Mouse (Mus musculus) heart, embryonic 11.5 days (tissue): ENCODE results near the gene Epb41. TPM values are rescaled to one million over a fixed set of nuclear protein-coding genes. Genes with fewer than 3 reads are reported as not detected.

Experiments used
- ATAC-seq: fragments of 200-750 bp; cut with Nextera tagmentation; replicated peaks from 2 replicates; pipeline ENCODE4 v1.8.0; 2017; ENCODE audit warnings: moderate library complexity; ENCODE audit not compliant: insufficient number of reproducible peaks, low FRiP score, low TSS enrichment
- H3K27ac ChIP-seq: fragments of 300-500 bp; sonication (generic); 2 replicates; pipeline ENCODE4 v1.5.1; 2014; ENCODE audit warnings: mild to moderate bottlenecking, low read depth, low read length
- H3K27me3 ChIP-seq: fragments of 300-500 bp; sonication (generic); 2 replicates; pipeline ENCODE4 v1.6.1; 2014; ENCODE audit warnings: mild to moderate bottlenecking, low read length, mixed read lengths; ENCODE audit not compliant: control insufficient read depth, insufficient read depth
- H3K36me3 ChIP-seq: fragments of 300-500 bp; sonication (generic); 2 replicates; pipeline ENCODE4 v1.6.1; 2014; ENCODE audit warnings: mild to moderate bottlenecking, low read length, moderate library complexity, mixed read lengths; ENCODE audit not compliant: control insufficient read depth, insufficient read depth
- H3K4me1 ChIP-seq: fragments of 300-500 bp; sonication (generic); 2 replicates; pipeline ENCODE4 v1.6.1; 2014; ENCODE audit warnings: low read length; ENCODE audit not compliant: control insufficient read depth, insufficient read depth
- H3K4me2 ChIP-seq: fragments of 300-500 bp; sonication (generic); 2 replicates; pipeline ENCODE4 v1.6.1; 2014; ENCODE audit warnings: mild to moderate bottlenecking, moderate library complexity
- H3K4me3 ChIP-seq: fragments of 300-500 bp; sonication (generic); 2 replicates; pipeline ENCODE4 v1.5.1; 2014; ENCODE audit warnings: low read depth, low read length
- H3K9ac ChIP-seq: fragments of 300-500 bp; sonication (generic); 2 replicates; pipeline ENCODE4 v1.6.1; 2014; ENCODE audit warnings: mild to moderate bottlenecking, low read depth, low read length, moderate library complexity
- H3K9me3 ChIP-seq: fragments of 300-500 bp; sonication (generic); replicated peaks from 2 replicates; pipeline ENCODE4 v1.6.1; 2016; ENCODE audit warnings: low read length; ENCODE audit not compliant: control insufficient read depth
- WGBS: fragments of 180-500 bp; shearing (Covaris S2); extraction: QIAGEN DNeasy Blood & Tissue Kit; methylation state at CpG from one replicate; pipeline ENCODE4 v1.1.7; 2014; ENCODE audit not compliant: insufficient replicate concordance; 5-methylcytosine and 5-hydroxymethylcytosine counted together
- polyA plus RNA-seq: library from polyadenylated mRNA; unstranded; fragments of >200 nt; fragmentation: Nextera tagmentation; extraction: Ambion mirVana; gene quantifications from 2 replicates; pipeline ENCODE4 v1.2.1, GENCODE M21; 2014

Epb41 gene
- polyA plus RNA-seq, 1 experiment from 2014 or later = 73.2 TPM

DNA sequence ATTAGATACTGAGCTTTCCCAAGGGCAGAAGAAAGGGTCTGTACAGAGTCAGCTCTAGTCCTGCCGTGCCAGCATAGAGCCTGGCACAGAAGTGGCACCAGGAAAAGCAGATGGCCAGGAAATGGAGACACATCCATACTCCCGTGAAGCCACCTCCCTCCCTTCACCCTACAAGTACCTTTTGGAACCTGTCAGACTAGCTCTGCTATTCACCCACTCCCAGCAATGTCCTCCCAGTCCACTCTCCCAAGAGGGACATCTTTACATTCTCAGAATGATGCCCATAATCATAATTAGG is 7.2 kb downstream of the Epb41 start:
- Histone ChIP-seq H3K27me3 (no peaks in the 10 kb centered on the region), H3K9me3 (no peaks in the 10 kb centered on the region), H3K4me1 (peaks cover 71% of the 10 kb centered on the region), H3K36me3 (no peaks in the 10 kb centered on the region), H3K4me2 (peak overlapping the region; percentile 14), H3K9ac (0 out of 2 replicates have a peak overlapping the region, but pooled peaks have one; percentile 18), H3K4me3 (no peak overlapping the region), H3K27ac (no peak overlapping the region)
- no peak for ATAC-seq
- 72% methylated on average over 2 of the region's 2 CpGs for WGBS

DNA sequence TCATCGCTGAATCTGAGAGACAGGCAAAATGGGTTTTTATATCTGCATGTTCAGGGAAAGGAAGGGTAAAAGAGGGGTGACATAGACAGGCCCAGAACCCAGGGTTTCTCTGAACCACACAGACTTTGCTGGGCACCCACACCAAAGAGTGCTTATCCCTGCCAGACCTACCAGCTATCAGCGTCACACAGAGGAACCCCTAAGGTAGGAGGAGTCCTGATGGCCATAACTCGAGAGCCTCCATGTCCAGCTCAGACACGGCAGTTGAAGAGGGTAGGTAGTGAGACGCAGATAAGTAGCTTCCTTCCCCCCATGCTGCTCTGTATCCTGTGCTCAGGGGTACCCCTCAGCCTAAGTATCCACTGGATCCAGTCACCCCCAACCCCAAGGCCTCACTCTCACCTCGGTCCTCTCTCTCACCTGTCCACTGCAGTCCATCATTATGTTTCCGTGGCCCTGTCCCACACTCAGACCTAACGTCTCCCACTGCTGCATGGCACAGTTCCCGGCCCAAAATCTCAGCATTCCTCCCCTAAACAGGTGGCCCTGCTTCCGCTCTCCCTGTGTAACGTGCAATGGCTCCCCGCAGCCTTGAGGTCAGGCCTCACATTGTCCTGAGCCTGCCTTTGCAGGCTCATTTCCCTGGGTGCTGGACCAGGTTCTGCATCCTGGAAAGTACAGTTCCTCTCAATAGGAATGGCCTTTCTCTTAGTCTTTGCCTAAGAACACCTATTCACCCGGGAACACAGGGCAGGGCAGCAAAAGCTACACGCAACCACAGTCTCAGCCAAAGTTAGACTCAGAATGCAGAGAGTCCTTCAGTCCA is 7.8 kb downstream of the Epb41 start:
- 0 out of 2 replicates have a peak overlapping the region, but pooled peaks have one; percentile 37 for H3K27ac ChIP-seq

DNA sequence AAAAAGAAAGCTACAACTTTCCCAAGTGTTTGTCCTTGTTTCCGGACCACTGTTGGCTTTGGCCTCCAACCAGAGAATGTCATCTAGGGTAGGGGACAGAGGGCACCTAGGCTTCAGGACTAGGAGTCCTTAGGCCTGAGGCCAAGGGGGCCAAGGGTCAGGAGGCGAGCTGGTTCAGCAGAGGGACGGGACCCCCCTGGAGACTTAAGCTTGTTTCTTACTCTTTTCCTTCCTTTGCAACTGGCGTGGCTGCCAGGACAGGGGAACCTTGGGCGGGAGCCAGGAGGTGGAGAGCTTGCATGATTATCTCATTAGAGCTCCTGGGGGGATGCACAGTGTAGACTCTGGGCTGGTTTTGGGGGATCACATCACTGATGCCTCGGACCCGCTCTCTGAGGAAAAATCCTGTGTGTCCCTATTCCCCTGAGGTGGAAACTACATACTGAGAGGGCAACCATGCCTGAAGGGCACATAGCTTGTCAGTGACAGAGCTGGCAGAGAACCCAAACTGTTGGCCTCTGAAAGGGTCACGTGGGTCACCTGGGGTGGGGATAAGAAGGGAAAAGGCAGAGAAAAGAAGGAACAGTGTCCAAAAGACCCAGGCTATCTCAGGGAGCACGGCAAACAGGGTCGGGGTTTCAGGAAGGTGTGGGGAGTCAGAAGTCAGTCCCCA is 8.9 kb downstream of the Epb41 start:
- no peaks in the 10 kb centered on the region for H3K27me3 ChIP-seq
- WGBS = 60% methylated on average over 10 of the region's 10 CpGs
- no peak overlapping the region for H3K4me3 ChIP-seq
- H3K4me1 ChIP-seq = peaks cover 67% of the 10 kb centered on the region
- H3K36me3 ChIP-seq = no peaks in the 10 kb centered on the region
- H3K9me3 ChIP-seq = no peaks in the 10 kb centered on the region
- H3K9ac ChIP-seq = 0 out of 2 replicates have a peak overlapping the region, but pooled peaks have one; percentile 13
- no peak for ATAC-seq
- H3K27ac ChIP-seq = no peak overlapping the region
- H3K4me2 ChIP-seq = peak overlapping the region; percentile 14

More for the DNA sequence above, 7.8 kb downstream of the Epb41 start:
- H3K4me2 ChIP-seq = peak overlapping the region; percentile 14
- H3K4me3 ChIP-seq = peak overlapping the region; percentile 8; the same call in 1 of the 2 replicates
- no peaks in the 10 kb centered on the region for H3K36me3 ChIP-seq
- 0 out of 2 replicates have a peak overlapping the region, but pooled peaks have one; percentile 31 for H3K9ac ChIP-seq
- ATAC-seq = peak; percentile 54; the same call in 1 of the 2 replicates
- H3K9me3 ChIP-seq = no peaks in the 10 kb centered on the region
- H3K27me3 ChIP-seq = no peaks in the 10 kb centered on the region
- H3K4me1 ChIP-seq = peaks cover 74% of the 10 kb centered on the region
- WGBS = 71% methylated on average over 14 of the region's 14 CpGs

DNA sequence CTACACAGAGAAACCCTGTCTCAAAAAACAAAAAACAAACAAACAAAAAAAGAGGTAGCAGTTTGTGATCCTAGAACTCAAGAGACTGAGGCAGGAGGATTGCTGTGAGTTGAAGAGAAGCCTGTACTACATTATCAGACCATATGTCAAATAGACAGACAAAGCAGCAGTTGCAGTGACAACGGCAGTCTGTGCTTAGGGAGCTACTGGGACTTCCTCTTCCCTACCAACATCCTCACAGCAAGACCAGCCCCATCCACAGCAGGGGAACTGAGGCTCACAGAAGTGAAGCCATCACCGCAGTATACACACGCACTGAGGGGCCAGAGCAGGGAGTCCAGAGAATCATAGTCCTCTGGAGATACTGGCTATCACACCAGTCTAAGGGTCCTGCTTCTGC is 9.5 kb downstream of the Epb41 start:
- Histone ChIP-seq H3K4me3 (no peak overlapping the region), H3K36me3 (no peaks in the 10 kb centered on the region), H3K4me1 (peaks cover 62% of the 10 kb centered on the region), H3K4me2 (peak overlapping the region; percentile 14), H3K27me3 (no peaks in the 10 kb centered on the region), H3K9ac (no peak overlapping the region), H3K27ac (0 out of 2 replicates have a peak overlapping the region, but pooled peaks have one; percentile 10), H3K9me3 (no peaks in the 10 kb centered on the region)
- no peak for ATAC-seq
- 43% methylated on average over 3 of the region's 3 CpGs for WGBS

DNA sequence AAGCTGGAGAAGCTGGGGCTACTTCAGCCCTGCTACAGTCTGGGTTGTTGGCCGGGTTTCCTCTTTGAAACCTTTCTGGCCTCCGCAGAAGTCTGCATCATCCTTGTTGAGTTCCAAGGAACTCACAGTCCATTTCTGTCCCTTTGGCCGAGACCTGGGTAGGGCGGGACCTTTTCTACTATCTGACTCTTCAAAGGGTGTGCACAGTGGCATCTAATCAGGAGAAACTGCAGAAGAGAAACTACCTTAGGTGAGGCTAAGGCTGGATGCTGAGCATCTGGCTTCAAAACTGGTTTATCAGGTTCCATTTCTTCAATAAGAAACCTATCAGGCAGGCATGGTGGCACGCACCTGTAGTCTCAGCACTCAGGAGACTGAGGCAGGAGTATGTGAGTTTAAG is 10.6 kb downstream of the Epb41 start:
- peaks cover 61% of the 10 kb centered on the region for H3K4me1 ChIP-seq
- 76% methylated on average over 5 of the region's 5 CpGs for WGBS
- H3K4me2 ChIP-seq = no peak overlapping the region
- H3K4me3 ChIP-seq = no peak overlapping the region
- no peak overlapping the region for H3K9ac ChIP-seq
- H3K27me3 ChIP-seq = no peaks in the 10 kb centered on the region
- H3K36me3 ChIP-seq = no peaks in the 10 kb centered on the region
- H3K9me3 ChIP-seq = no peaks in the 10 kb centered on the region
- no peak for ATAC-seq
- no peak overlapping the region for H3K27ac ChIP-seq

DNA sequence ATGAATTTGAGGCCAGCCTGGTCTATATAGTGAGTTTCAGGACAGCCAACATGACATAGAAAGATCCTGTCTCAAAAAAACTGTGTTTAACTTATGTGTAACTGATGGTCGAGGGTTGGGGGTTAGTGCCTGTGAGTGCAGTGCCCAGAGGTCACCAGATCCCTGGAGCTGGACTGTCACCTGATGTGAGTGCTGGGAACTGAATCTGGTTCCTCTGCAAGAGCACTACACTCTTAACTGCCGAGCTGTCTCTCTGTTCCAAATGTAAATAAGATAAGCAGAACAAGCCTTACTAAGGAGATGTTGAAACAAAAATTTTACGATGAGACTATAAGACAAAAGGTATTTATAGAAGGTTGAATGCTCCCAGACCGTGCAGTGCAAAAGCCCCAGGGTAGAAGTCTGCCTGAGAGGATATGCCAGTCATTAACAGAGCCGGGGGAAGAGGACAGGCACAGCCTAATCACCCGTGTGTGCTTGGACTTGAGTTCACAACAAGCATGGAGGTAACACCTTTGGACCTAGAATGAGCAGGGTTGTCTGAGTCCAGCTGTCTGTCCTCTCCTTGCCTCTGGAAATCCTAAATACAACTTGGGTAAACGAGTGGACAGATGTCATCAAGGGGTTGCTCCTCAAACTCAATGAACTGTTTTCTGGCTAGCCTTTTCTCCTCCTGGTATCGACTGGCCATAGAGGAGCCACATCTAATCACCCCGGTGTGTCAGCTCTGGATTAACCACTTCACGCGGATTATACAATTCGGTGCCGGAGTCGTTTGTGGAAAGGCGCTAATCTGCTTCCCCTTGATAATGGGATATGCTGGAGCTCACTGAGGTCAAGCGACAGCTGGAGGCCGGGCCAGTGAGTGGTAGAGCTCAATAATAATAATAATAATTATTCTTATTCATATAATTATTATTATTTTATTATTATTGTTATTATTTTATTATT is 11.9 kb downstream of the Epb41 start:
- no peak overlapping the region for H3K27ac ChIP-seq
- no peaks in the 10 kb centered on the region for H3K36me3 ChIP-seq
- WGBS = 58% methylated on average over 17 of the region's 17 CpGs
- ATAC-seq = no peak
- H3K4me3 ChIP-seq = no peak overlapping the region
- peaks cover 63% of the 10 kb centered on the region for H3K4me1 ChIP-seq
- H3K9ac ChIP-seq = no peak overlapping the region
- H3K4me2 ChIP-seq = peak overlapping the region; percentile 22; the same call in 1 of the 2 replicates
- H3K9me3 ChIP-seq = no peaks in the 10 kb centered on the region
- H3K27me3 ChIP-seq = no peaks in the 10 kb centered on the region

DNA sequence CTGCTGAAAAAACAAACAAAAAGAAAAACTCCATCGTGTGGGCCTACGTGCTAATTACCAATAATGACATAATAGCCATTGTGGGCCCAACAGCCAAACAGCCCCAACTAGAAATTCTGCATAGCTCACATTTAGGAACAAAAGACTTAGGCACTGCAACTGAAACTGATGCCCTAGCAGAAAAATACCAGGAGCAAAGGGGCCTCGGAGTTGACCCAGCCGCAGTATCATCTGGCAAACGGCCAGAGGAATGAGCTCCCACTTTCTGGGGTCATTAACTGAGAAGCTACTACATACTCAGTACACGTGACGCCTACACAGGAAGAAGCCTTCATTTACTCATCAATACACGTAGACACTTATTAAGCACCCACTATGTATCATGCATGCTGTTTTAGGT is 12.8 kb downstream of the Epb41 start:
- ATAC-seq = no peak
- H3K4me3 ChIP-seq = no peak overlapping the region
- H3K27me3 ChIP-seq = no peaks in the 10 kb centered on the region
- no peak overlapping the region for H3K9ac ChIP-seq
- H3K4me1 ChIP-seq = peaks cover 59% of the 10 kb centered on the region
- H3K9me3 ChIP-seq = no peaks in the 10 kb centered on the region
- H3K27ac ChIP-seq = no peak overlapping the region
- H3K4me2 ChIP-seq = no peak overlapping the region
- 74% methylated on average over 8 of the region's 8 CpGs for WGBS
- H3K36me3 ChIP-seq = no peaks in the 10 kb centered on the region
